Mouse (Mus musculus): Measurements from ENCODE around the gene Glmp.
A peak's percentile ranks its signal among the peaks of the same experiment; 100 is the strongest.
"Not testable (repeated sequence)": the region's sequence is repeated elsewhere in the genome, so short reads cannot be mapped to it uniquely, and the experiment has no call there.

Gene Glmp

DNA sequence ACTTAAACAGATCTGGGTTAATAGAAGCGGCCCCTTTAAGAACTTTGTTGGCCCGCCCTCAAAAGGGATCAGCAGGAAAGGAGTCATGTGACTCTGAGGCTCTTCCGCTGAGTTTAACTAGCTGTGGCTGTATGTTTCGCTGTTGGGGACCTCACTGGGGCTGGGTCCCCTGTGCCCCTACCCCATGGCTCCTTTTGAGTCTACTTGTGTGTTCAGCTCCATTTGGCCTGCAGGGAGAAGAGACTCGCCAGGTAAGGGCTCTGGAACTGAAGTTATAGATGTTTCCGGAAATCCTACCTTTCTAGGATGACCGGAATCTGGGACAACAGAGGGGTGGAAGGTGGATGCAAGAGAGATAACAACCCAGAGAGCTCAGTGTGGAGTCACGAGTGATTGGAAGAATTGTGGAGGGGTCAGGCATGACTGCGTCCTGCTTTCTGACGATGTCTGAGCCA is at the start of gene Glmp:
Gene Glmp, plus strand, starts transcription at position 73 of the 455 bp plus-strand sequence.
- DNase-seq (ENCODE audit: low spot score), result no peak

DNA sequence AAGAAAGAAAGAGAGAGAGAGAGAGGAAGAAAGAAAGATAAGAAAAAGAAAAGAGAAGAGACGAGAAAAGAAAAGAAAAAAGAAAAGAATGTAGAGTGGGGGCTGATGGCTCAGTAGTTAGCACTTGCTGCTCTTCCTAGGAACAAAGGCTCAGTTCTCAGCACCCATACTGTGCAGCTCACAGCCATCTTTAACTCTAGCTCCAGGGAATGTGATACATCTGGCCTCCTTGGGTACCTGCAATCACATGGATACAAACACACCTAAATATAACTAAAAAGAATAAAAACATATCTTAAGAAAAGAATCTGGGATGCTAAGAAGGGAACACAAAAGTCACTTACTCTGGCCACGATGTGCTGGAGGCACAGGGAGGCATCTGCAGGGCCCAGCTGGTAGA is 48.7 kb upstream of the Glmp start:
- DNase-seq (ENCODE audit: low spot score), result no peak

DNA sequence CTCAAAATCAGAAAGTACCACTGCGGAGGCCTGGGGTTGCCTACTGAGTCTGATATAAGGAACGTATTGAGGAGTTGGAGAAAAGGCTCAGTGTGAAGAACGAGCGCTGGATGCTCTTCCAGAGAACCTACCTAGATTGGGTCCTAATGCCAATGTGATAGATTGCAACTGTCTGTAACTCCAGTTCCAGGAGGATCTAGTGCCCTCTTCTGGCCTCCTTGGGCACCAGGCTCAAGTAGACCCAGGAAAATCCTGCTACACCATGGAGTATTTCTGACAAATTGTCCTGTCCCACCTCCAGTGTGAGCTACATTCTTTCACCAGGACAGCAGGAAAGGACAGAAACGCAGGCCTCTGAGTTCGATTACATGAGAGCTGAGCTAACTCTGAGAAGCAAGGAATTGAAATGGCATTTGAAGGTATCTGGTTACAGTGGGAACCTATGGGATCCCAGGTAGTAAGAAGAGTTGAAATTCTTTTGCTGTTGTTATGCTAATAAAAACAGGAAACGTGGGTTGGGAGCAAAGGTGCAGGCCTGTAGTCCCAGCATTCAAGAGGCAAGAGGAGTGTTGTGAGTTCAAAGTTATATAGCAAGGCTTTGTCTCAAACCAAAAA is 48.2 kb upstream of the Glmp start:
- DNase-seq (ENCODE audit: low spot score), result no peak

DNA sequence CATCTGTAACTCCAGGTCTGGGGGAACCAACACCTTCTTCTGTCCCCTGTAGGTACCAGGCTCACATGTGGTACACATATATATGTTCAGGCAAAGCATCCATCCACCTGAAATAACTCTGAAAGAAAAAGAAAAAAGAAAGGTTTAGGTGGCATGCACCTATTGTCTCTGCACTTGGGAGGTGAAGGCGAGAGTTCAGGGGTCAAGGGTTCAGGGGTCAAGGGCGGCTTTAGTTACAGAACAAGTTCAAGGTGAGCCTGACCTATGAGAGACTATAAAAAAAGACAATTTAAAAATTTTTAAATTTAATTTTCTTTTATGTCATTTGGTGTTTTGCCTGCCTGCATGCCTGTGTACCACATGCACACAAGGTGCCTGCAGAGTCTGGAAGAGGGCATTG is 44.8 kb upstream of the Glmp start:
- DNase-seq (ENCODE audit: low spot score), result no peak

DNA sequence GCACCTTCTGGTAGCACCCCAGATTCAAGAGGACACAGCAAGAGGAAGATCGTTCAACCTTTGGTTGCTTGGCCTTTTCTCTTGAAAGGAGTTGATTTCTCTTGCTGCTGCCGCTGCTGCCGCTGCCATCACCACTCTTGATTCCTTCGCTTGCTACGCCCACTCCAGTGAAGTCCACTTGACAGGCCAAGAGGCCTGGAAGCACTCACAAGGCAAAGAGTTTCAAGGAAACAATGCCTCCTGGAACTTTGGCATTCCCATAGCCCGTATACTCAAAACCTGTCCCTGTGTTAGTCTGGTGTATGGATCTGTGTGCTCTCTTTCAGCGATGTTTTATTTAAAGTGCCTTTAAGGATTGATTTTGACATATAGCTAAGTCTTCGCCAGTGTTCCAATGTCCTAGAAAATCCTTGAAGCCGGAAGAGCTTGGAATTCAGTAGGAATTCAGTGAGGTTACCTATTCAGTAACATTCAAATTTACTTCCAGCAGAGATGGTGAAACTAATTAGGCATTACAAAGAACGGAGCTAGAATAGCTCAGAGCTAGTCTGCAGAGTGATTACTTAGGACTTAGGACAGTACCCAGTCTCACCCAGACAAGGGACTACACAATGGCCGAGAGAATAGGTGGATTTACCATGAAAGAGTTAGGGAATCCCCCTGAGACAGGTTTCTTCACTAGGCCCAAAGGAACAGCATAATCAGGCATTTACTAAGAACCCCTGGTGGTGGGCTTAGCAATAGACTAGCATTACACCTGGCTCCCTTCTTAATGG is 43.5 kb upstream of the Glmp start:
- DNase-seq (ENCODE audit: low spot score), result not testable (repeated sequence)

DNA sequence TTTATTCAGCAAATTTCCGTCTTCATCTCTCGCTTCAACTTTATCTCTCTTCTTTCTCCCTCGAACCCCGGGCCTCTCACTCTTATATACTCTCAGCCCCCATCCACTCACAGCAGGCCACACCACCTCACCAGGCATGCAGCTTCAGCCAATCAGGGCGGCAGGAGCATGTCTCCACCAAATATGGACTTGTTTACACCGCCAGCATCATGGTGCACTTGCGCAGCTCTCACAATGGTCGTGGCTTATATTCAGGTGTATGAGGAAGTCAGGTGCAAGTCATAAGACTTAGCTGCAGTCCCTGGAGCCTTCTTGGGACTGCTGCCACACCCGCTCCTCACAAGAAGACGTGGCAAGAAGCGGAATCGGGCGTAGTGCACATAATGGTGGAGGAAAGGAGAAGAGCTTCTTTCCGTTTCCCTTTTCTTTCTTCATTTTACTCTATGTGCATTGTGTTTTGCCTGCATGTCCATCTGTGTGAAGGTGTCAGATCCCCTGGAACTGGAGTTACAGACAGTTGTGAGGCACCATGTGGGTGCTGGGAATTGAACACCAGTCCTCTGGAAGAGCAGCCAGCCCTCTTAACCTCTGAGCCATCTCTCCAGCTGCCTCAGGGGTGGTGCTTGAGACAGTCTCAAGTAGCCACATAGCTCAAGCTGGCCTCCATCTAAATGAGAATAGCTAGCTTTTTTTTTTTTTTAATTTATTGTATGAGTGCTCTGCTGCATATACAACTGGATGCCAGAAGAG is 39.8 kb upstream of the Glmp start:
- not testable (repeated sequence) for DNase-seq (ENCODE audit: low spot score)

DNA sequence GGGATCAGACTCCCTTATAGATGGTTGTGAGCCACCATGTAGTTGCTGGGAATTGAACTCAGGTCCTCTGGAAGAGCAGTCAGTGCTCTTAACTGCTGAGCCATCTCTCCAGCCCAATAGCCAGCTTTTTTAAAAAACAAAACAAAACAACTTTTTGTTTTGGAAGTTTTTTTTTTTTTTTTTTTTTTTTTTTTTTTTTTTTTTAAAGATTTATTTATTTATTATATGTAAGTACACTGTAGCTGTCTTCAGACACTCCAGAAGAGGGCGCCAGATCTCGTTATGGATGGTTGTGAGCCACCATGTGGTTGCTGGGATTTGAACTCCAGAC is 39.3 kb upstream of the Glmp start:
- DNase-seq (ENCODE audit: low spot score), result not testable (repeated sequence)

DNA sequence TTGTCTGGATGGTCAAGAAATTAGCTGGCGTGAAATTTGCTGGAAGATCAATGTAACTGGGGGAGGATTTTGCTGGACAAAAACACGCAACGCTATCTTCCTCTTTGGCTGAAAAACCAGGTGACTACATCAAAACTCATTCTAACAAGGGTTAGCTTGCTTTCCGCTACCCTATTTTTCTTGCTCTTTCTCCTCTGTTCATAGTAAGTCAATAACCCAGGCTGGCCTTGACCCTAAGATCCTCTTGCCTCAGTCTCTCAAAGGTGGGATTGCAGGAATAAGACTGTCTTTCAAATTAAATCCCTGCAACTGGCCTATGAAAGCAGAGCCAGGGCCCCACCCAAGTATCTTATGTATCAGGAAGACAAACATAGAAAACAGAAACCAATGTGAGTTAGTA is 37.7 kb upstream of the Glmp start, which contains the start of gene Gm38392:
Gene Gm38392, minus strand, starts transcription at position 101 of the 400 bp plus-strand sequence.
- no peak for DNase-seq (ENCODE audit: low spot score)

DNA sequence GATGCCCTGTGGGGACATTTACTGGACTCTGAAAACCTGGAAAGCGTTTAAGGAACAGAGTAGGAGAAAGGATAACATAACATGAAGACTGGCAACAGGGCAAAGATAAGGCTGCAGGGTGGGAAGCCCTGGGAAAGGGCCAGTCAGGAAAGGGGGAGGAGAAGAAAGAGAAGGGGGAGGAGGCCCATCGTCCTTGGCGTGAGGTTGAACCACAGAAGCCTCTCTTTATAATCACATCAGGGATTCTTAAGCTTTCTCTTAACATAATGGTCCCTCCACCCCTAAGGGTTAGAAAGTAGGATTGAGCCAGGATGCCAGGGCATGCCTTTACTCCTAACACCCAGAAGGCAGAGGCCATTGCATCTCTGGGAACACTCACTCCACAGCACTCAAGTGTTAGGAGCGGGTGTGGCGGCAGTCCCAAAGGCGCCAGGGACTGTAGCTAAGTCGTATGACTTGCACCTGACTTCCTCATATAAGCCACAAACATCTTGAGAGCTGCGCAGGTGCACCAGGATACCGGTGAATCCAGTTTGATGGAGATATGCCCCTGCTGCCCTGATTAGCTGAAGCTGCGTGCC is 36.6 kb upstream of the Glmp start:
- DNase-seq (ENCODE audit: low spot score), result not testable (repeated sequence)

DNA sequence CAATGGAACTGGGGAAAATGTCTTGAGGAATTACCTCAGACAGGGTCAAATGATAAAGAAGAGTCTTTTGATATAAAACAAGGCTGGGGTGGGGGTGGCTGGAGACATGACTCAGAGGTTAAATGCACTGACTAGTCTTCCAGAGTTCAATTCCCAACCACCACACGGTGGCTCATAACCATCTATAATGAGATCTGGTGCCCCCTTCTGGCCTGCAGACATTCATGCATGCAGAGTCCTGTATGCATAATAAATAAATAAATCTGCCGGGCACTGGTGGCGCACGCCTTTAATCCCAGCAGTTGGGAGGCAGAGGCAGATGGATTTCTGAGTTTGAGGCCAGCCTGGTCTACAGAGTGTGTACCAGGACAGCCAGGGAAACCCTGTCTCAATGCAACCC is 32.9 kb upstream of the Glmp start:
- DNase-seq (ENCODE audit: low spot score), result no peak

DNA sequence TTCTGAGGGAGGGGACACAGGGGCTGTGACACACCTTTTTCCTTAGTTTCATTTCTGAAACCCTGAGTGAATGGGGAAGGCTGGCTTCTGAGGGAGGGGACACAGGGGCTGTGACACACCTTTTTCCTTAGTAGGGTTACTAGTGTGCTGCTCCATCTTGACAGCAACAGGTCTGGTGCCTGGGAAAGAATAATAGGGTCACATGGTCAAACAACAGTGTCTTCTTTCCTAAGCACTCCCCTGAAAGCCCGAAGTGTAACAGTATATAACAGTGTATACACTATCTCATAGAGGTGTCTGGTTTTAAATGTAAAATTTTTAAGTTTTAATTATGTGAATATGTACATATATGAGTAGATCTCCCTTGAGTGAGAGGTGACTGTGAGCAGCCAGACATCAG is 29.6 kb upstream of the Glmp start:
- DNase-seq (ENCODE audit: low spot score), result not testable (repeated sequence)

DNA sequence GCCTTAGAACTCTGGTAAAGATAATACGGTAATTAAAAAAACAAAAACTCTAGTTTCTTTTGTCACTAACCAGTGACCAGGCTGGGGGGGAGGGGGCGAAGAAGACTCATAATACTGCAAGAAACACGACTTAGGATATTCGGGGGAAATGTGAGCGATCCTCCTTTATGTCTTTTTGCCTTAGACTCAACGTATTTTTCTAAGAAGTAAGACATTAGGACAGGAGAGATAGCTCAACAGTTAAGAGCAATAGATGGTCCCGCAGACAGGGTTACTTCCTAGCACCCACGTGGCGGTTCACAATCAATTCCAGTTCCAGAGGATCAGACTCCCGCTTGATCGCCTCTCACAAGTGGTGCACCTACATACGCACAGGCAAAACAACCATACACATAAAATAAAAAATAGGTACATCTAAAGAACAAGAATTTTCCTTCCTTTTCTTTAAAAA is 28.7 kb upstream of the Glmp start:
- no peak for DNase-seq (ENCODE audit: low spot score)

DNA sequence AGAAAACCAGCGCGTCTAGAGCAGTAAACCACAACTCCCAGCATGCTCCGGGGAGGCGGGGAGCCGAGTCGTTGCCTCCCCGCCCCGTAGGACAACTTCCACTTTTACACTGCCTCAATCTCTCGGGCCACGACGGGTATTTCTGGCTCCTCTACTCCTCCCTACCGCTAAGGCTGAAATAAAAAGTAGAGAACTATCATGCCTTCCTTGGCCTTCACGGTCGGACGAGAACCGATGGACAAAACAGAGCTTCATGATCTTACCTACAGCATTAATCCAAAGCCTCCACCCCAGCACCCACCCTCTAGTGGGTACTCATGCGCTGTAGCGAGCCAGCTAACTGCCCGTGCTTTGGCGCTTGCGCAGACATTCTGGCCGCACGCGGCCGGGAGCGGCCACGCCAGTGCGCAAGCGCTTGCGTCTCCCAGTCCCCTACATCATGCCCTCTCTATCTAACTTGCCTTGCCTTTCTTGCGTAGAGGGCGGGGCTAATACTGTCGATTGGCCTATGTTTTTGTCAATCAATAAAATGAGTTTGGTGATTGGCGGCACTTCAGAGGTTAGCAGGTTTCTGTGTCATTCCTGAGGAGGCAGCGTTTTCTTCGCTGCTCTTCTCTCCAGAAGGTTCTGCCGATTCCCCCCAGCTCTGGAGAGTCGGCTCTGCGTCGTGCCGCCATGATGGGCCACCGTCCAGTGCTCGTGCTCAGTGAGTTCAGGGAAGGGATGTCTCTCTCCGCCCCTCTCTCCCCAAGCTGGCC is 28.1 kb upstream of the Glmp start, which contains the start of the genes Tsacc and Cct3:
Gene Tsacc, minus strand, starts transcription at position 439 of the 758 bp plus-strand sequence.
Gene Cct3, plus strand, starts transcription at position 556 of the 758 bp plus-strand sequence.
- peak; percentile 76 for DNase-seq (ENCODE audit: low spot score)

DNA sequence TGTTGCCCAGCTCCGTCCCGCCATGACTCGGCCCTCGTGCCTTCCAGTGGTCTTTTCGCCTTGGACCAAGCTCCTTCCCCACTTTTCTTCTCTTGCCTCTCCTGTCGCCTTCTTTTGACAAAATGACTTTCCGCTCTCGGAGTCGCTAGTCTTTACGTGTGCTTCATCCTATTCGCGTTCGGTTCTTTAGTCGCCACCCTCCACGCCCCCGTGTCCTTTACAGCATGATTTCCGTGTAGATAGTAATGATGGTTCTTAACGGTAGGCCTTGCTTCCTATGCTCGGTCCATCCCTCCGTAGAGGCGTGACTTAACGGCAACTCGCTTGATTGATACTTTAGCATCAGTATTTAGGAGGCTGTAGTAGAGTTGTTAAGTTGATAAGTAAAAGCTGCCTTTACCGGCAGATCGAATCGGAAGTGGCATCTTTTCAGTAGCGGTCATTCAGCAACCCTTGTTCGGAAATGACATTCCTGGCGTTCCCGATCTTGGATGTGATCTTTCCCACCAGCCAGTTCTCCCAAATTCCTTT is 27.4 kb upstream of the Glmp start:
- DNase-seq (ENCODE audit: low spot score), result no peak

DNA sequence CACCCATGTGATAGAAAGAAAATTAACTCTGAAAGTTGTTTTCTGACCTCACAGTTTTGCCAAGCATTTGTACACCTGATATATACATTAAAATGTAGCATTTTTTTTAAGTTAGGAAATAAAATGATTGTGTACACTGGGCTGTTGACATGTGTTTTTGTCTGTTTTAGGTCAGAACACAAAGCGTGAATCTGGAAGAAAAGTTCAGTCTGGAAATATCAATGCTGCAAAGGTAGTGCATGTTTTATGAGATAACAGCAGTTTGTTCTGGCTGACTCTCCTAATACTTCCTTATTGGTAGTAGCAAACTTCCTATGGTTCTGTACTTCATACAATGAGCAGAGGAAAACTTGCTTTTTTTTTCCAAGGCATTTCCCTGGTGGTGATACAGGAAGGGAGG is 25.7 kb upstream of the Glmp start:
- no peak for DNase-seq (ENCODE audit: low spot score)

DNA sequence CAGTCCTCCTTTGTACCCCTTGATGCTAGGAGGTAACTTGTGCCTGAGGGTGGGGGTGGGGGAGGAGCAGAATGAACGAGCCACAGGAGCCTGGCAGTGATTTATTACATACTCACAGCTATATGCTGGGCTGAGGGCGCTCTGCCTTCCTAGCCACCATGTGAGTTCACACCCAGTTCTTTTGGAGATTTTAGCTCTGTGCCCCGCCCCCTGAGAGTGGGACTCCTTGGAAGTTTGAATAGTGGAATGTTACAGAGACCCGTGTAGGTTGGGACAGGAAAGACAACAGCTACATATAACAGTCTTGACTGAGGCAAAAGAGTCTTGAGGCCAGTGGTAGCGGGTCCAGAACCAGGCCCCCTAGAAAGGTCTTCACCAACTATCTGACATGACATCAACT is 4.1 kb downstream of the Glmp start:
- no peak for DNase-seq (ENCODE audit: low spot score)

DNA sequence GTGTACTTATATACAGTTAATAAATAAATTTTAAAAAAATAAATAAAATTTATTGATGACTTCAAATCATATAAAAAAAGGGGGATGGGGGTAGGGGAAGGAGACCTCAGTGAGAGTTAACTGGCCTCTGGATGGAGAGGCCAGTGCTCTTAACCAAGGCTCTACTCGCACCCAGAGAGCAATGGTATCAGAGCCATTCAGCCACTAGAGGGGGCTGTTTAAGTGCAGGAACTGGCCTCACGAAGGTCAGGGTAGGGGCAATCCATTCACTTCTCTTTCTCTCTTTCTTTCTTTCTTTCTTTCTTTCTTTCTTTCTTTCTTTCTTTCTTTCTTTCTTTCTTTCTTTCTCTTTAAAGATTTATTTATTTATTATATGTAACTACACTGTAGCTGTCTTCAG is 6.5 kb downstream of the Glmp start:
- DNase-seq (ENCODE audit: low spot score), result no peak

DNA sequence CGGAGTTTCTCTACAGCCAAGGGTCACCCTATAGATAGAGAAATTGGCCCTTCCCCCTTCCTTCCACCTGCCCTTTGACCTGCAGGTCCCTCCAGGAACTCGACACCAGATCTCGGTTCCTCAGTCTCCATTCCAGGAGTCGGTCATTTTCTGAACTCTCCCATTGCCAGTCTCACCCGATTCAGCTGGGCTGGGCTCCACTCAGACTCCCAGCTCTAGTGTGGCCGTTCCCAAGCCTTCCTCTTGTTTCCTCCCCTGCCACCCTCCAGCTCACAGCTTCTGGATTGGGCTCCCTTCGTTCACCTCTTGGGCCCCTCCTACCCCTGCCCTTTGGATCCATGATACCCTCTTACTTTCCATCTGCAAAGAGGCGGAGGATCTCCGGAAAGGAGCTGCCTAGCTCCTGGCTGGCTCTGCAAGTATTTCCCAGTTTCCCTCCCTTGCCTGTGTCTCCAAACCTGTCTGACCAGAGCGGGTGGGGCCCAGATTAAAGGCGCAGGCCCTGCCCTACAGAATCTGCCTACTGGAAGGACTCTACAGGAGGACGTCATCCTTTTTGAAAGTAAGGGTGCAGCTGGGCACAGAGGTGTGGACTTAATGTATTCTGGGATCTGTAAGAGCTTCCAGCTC is 9.3 kb downstream of the Glmp start:
- DNase-seq (ENCODE audit: low spot score), result no peak

DNA sequence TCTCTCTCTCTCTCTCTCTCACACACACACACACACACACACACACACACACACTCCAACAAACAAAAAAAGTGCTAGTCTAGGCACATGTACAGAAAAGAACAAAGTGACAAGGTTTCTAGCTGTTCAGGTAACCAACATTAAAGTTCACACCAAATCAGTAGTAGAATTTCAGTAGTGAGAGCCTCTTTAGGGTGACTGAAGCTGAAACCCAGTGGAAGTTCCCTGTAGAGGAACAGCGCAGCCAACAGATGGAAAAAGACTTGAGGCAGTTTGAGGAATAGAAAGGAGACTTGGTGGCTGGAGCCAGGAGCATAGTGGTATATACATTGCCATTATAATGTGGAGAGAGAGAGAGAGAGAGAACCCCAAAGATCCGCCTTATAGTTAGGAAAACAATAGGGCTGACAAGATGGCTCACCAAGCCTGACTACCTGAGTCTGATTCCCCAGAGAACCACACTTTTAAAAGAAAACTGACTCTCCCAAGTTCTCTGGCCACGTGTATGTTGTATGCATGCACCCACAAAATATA is 10.1 kb downstream of the Glmp start:
- DNase-seq (ENCODE audit: low spot score), result no peak

DNA sequence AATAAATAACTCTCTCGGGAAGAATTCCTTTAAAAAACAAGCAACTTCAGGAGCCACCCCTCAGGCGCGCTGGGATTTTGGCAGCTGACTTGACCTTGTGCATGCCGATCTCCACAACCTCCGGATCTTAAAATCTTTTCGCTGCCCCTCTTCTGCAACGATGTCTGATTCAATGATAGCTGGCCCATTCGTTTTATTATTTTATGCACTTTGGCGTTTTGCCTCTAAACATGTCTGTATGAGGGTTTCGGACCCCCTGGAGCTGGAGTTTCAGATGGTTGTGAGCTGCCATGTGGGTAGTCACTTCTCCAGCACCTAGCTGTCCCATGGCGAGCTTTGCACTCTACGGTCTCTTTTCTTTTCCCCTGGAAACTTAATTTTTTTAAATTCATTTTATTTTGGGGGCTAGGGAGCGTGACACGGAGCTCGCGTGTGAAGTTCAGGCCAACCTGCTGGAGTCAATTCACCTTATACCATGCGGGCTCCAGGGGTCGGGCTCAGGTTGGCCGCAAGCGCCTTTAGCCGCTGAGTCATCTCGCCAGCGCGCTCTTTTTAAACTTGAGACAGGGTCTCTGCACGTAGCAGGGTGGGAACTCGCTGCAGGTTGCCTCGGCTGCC is 10.7 kb downstream of the Glmp start:
- no peak for DNase-seq (ENCODE audit: low spot score)

All from urinary bladder, postnatal 10 days (tissue).